Mouse (Mus musculus) liver, embryonic 15.5 days (tissue): Measurements from ENCODE around the gene Prr36. TPM values are rescaled to one million over a fixed set of nuclear protein-coding genes. Genes with fewer than 3 reads are reported as not detected.
A peak's percentile ranks its signal among the peaks of the same experiment; 100 is the strongest.

ENCODE experiments used
- ATAC-seq: fragments of 200-750 bp; cut with Nextera tagmentation; 2 replicates; pipeline ENCODE4 v1.8.0; 2017; ENCODE audit warnings: moderate number of reproducible peaks, mild to moderate bottlenecking, moderate library complexity; ENCODE audit not compliant: insufficient read depth
- H3K27ac ChIP-seq: fragments of 300-500 bp; sonication (generic); replicated peaks from 2 replicates; pipeline ENCODE4 v1.5.1; 2015; ENCODE audit warnings: mild to moderate bottlenecking, inconsistent platforms
- H3K27me3 ChIP-seq: fragments of 300-500 bp; sonication (generic); 2 replicates; pipeline ENCODE4 v1.6.1; 2015; ENCODE audit warnings: mild to moderate bottlenecking, inconsistent platforms
- H3K36me3 ChIP-seq: fragments of 300-500 bp; sonication (generic); replicated peaks from 2 replicates; pipeline ENCODE4 v1.6.1; 2015; ENCODE audit warnings: moderate library complexity, mild to moderate bottlenecking, inconsistent platforms
- H3K4me1 ChIP-seq: fragments of 300-500 bp; sonication (generic); replicated peaks from 2 replicates; pipeline ENCODE4 v1.6.1; 2015; ENCODE audit warnings: inconsistent platforms
- H3K4me2 ChIP-seq: fragments of 300-500 bp; sonication (generic); 2 replicates; pipeline ENCODE4 v1.6.1; 2015; ENCODE audit warnings: moderate library complexity, mild to moderate bottlenecking, inconsistent platforms
- H3K4me3 ChIP-seq: fragments of 300-500 bp; sonication (generic); replicated peaks from 2 replicates; pipeline ENCODE4 v1.5.1; 2015; ENCODE audit warnings: mild to moderate bottlenecking, inconsistent platforms
- H3K9ac ChIP-seq: fragments of 300-500 bp; sonication (generic); 2 replicates; pipeline ENCODE4 v1.6.1; 2015; ENCODE audit warnings: moderate library complexity, mild to moderate bottlenecking, inconsistent platforms
- H3K9me3 ChIP-seq: fragments of 300-500 bp; sonication (generic); replicated peaks from 2 replicates; pipeline ENCODE4 v1.6.1; 2016; ENCODE audit warnings: inconsistent platforms
- WGBS: fragments of 180-500 bp; shearing (Covaris S2); methylation state at CpG from one replicate; pipeline ENCODE4 v1.1.7; 2015; ENCODE audit warnings: mixed read lengths; ENCODE audit not compliant: insufficient replicate concordance; 5-methylcytosine and 5-hydroxymethylcytosine counted together
- polyA plus RNA-seq: library from polyadenylated mRNA; unstranded; fragments of >200 nt; fragmentation: Nextera tagmentation; extraction: Ambion mirVana; gene quantifications from 2 replicates; pipeline ENCODE4 v1.2.1, GENCODE M21; 2015

Prr36 gene
- polyA plus RNA-seq, 1 experiment from 2014 or later: 0.37 TPM

GRCm38 (mm10) chr8:4165852-4166751, 51.2 kb downstream of the Prr36 start, which contains the start of gene Evi5l:
Gene Evi5l, plus strand, starts transcription at chr8:4166567.
- H3K4me3 ChIP-seq: peak within 1 kb of the TSS; percentile 81
- peak; percentile 93 for ATAC-seq
- peak within 1 kb of the TSS; percentile 97 for H3K4me2 ChIP-seq
- peak within 1 kb of the TSS; percentile 75 for H3K9ac ChIP-seq
- H3K27me3 ChIP-seq: no peaks in the 10 kb centered on the region
- under 1% methylated on average over 51 of the region's 51 CpGs for WGBS
- H3K36me3 ChIP-seq: no peaks in the 10 kb centered on the region
- peak within 1 kb of the TSS; percentile 67 for H3K27ac ChIP-seq
- H3K9me3 ChIP-seq: no peaks in the 10 kb centered on the region
- peaks cover 31% of the 10 kb centered on the region for H3K4me1 ChIP-seq

GRCm38 (mm10) chr8:4165176-4165851, 51.9 kb downstream of the Prr36 start:
- no peak for ATAC-seq
- 4% methylated on average over 13 of the region's 13 CpGs for WGBS

GRCm38 (mm10) chr8:4162786-4163185, 54.5 kb downstream of the Prr36 start:
- H3K9me3 ChIP-seq: no peaks in the 10 kb centered on the region
- 35% methylated on average over 4 of the region's 4 CpGs for WGBS
- no peaks in the 10 kb centered on the region for H3K36me3 ChIP-seq
- no peak overlapping the region for H3K4me3 ChIP-seq
- peaks cover 19% of the 10 kb centered on the region for H3K4me1 ChIP-seq
- H3K4me2 ChIP-seq: no peak overlapping the region
- ATAC-seq: no peak
- H3K9ac ChIP-seq: no peak overlapping the region
- H3K27ac ChIP-seq: no peak overlapping the region
- no peaks in the 10 kb centered on the region for H3K27me3 ChIP-seq

More at GRCm38 (mm10) chr8:4165176-4165851, 51.9 kb downstream of the Prr36 start:
- Histone ChIP-seq H3K4me1 (peaks cover 30% of the 10 kb centered on the region), H3K4me2 (peak overlapping the region; percentile 97), H3K9me3 (no peaks in the 10 kb centered on the region), H3K27me3 (no peaks in the 10 kb centered on the region), H3K27ac (peak overlapping the region; percentile 67), H3K36me3 (no peaks in the 10 kb centered on the region), H3K4me3 (peak overlapping the region; percentile 81), H3K9ac (peak overlapping the region; percentile 75)

Other genes with a start within 250 kb of the Prr36 start
- 1.4 and 1.9 TPM in 2 replicates for gene Cd209f, start 111.6 kb downstream of the Prr36 start, polyA plus RNA-seq
- gene Cd209g, start 83.4 kb downstream of the Prr36 start, polyA plus RNA-seq: 0.10 TPM in 1 of 2 replicates, not detected in the other
- gene Evi5l, start 50.9 kb downstream of the Prr36 start, polyA plus RNA-seq: 4.9 and 6.0 TPM in 2 replicates
- gene Lrrc8e, start 9.4 kb upstream of the Prr36 start, polyA plus RNA-seq: 0.22 and 0.32 TPM in 2 replicates
- gene Map2k7, start 21.3 kb upstream of the Prr36 start, polyA plus RNA-seq: 10.4 and 11.1 TPM in 2 replicates
- 0.10 and 0.17 TPM in 2 replicates for gene Gm49320, start 21.4 kb upstream of the Prr36 start, polyA plus RNA-seq
- 0.36 and 0.68 TPM in 2 replicates for gene Tgfbr3l, start 30.8 kb upstream of the Prr36 start, polyA plus RNA-seq
- gene Snapc2, start 35.6 kb upstream of the Prr36 start, polyA plus RNA-seq: 17.8 and 21.8 TPM in 2 replicates
- 1.9 and 2.4 TPM in 2 replicates for gene Ctxn1, start 41.8 kb upstream of the Prr36 start, polyA plus RNA-seq
- 27.8 and 31.4 TPM in 2 replicates for gene Timm44, start 58.5 kb upstream of the Prr36 start, polyA plus RNA-seq
- 4.6 and 5.4 TPM in 2 replicates for gene Ccl25, start 107.8 kb upstream of the Prr36 start, polyA plus RNA-seq
- gene Elavl1, start 108.0 kb upstream of the Prr36 start, polyA plus RNA-seq: 93.0 and 102 TPM in 2 replicates